In the genomic region with DNA sequence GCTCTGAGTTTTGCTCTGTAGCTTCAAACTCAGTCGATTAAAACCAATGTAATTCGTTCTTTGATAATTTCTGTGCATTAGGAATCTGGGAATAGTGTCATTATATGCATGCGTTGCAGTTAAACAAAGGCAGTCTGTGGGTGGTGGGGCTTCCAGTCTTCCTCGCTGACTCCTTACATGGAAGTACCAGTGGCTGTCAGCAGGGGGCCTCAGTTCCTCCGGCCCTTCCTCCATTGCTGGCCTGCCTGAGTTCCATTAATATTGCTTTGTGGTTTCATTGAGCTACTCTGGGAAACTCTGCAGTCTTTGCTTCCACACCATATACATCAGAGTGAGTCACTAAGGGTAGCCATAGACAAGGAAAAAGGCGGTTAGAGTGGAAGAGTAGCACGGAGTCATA, we compare ENCODE assay signal across 21 mouse cellular contexts.
DNase-seq lines count a peak whose midpoint lies in the region; TF ChIP-seq lines count a peak whose summit lies in the region.
"Had no signal": no experiment of that assay in that cellular context is flagged by ENCODE, and none has a peak within 500 bp of the region (broad histone marks: within the 10 kb centered on the region; RNA-seq: fewer than 3 reads in every experiment).

No protein-coding gene starts in this region.

- intact Hi-C loops in heart, postnatal 14 days (cut with DNase I) = no loop called here

- H3K4me3 ChIP-seq in layer of hippocampus, adult 2 months = no peak overlapping the region
- H3K4me3 ChIP-seq in CH12.LX (replicated peaks in 1 of 3; ENCODE audit: low read depth in 2 of 3, low read length in 2 of 3, poor library complexity in 1 of 3) = no peak overlapping the region
- H3K4me3 ChIP-seq: forebrain, embryonic 12.5 days; heart, embryonic 13.5 days; hindbrain, embryonic 15.5 days; limb, embryonic 12.5 days; midbrain, embryonic 12.5 days; neural tube, embryonic 12.5 days had no signal

- no peaks in the 10 kb centered on the region for H3K9me3 ChIP-seq in CH12.LX (replicated peaks; ENCODE audit: low read length)
- H3K9me3 ChIP-seq: forebrain, embryonic 12.5 days; hindbrain, embryonic 15.5 days; midbrain, embryonic 12.5 days; neural tube, embryonic 12.5 days had no signal

- TF ChIP-seq POLR2A in CH12.LX (IDR thresholded peaks at IDR 0.05; ENCODE audit: low read depth, low read length) = no peak

- no peaks in the 10 kb centered on the region for H3K79me2 ChIP-seq in CH12.LX (replicated peaks; ENCODE audit: control insufficient read depth, extremely low read depth, insufficient read depth, poor library complexity, severe bottlenecking)

- no peaks in the 10 kb centered on the region for H3K27me3 ChIP-seq in CH12.LX (replicated peaks)
- H3K27me3 ChIP-seq: forebrain, embryonic 12.5 days; heart, embryonic 13.5 days; hindbrain, embryonic 15.5 days; limb, embryonic 12.5 days; midbrain, embryonic 12.5 days; neural tube, embryonic 12.5 days had no signal

- H3K36me3 ChIP-seq in CH12.LX (replicated peaks in 1 of 2; ENCODE audit: control insufficient read depth in 1 of 2, insufficient read depth in 1 of 2, low read length in 1 of 2) = no peaks in the 10 kb centered on the region
- H3K36me3 ChIP-seq: forebrain, embryonic 12.5 days; heart, embryonic 13.5 days; hindbrain, embryonic 15.5 days; limb, embryonic 12.5 days; midbrain, embryonic 12.5 days; neural tube, embryonic 12.5 days had no signal

- dilution Hi-C loops in CH12.LX (cut with MboI; ENCODE audit: extremely low pct_ligation_motif_present, extremely low pct_unique_long_range_greater_than_20kb, low sequenced_read_pairs) = no loop called here

- TF ChIP-seq RAD21 in CH12.LX (IDR thresholded peaks at IDR 0.05; ENCODE audit: low read depth, low read length) = no peak; the same call in none of the 2 replicates

- DNase-seq in layer of hippocampus, adult 2 months (ENCODE audit: low spot score in 2 of 2) = no peak
- no peak for DNase-seq in layer of hippocampus, adult 8-10 months (ENCODE audit: low spot score in 2 of 2)
- peak; percentile 12 for DNase-seq in 416B (ENCODE audit: low read depth)
- DNase-seq in CH12.LX (ENCODE audit: extremely low read depth) = peak; percentile 7
- peak; percentile 54 for DNase-seq in ZHBTc4 (ENCODE audit: low read depth, low spot score)
- DNase-seq in heart, postnatal 14 days = no peak
- DNase-seq in MN1 (ENCODE audit: low spot score) = no peak
- DNase-seq: adrenal gland, postnatal 14 days; cerebellum, adult 18-20 months; heart, postnatal 4 days; kidney, adult 18-20 months; kidney, postnatal 25 days; right cerebral cortex, adult 18-20 months; thymus, adult 18-20 months had no signal

- H3K27ac ChIP-seq in layer of hippocampus, adult 2 months = no peak overlapping the region
- no peak overlapping the region for H3K27ac ChIP-seq in CH12.LX (ENCODE audit: insufficient read depth, low read depth)
- H3K27ac ChIP-seq: forebrain, embryonic 12.5 days; heart, embryonic 13.5 days; hindbrain, embryonic 15.5 days; limb, embryonic 12.5 days; liver, embryonic 14.5 days; midbrain, embryonic 12.5 days; neural tube, embryonic 12.5 days had no signal

- no peak overlapping the region for H3K9ac ChIP-seq in CH12.LX (ENCODE audit: insufficient read depth, low read depth)
- H3K9ac ChIP-seq: forebrain, embryonic 12.5 days; heart, embryonic 13.5 days; hindbrain, embryonic 15.5 days; limb, embryonic 12.5 days; liver, embryonic 14.5 days; midbrain, embryonic 12.5 days; neural tube, embryonic 12.5 days had no signal

- TF ChIP-seq EP300 in CH12.LX (IDR thresholded peaks at IDR 0.05; ENCODE audit: low read length) = no peak

- H3K4me2 ChIP-seq in CH12.LX (ENCODE audit: insufficient read depth, low read depth, poor library complexity, severe bottlenecking) = no peak overlapping the region
- H3K4me2 ChIP-seq: forebrain, embryonic 12.5 days; heart, embryonic 13.5 days; hindbrain, embryonic 15.5 days; limb, embryonic 12.5 days; midbrain, embryonic 12.5 days; neural tube, embryonic 12.5 days had no signal

- no peaks in the 10 kb centered on the region for H3K4me1 ChIP-seq in CH12.LX (ENCODE audit: control insufficient read depth in 1 of 2, insufficient read depth in 2 of 2)
- H3K4me1 ChIP-seq: forebrain, embryonic 12.5 days; heart, embryonic 13.5 days; hindbrain, embryonic 15.5 days; limb, embryonic 12.5 days; midbrain, embryonic 12.5 days; neural tube, embryonic 12.5 days had no signal

- in situ Hi-C loops in CH12.LX (cut with MboI; ENCODE audit: low pct_ligation_motif_present, low pct_unique_long_range_greater_than_20kb, low sequenced_read_pairs) = no loop called here

- TF ChIP-seq CTCF in layer of hippocampus, adult 2 months (conservative IDR thresholded peaks at IDR 0.05) = peak; percentile 61
- peak; percentile 14 to 36; a peak in 2 of 4 replicates for TF ChIP-seq CTCF in CH12.LX (conservative IDR thresholded peaks at IDR 0.05 in 1 of 2, IDR thresholded peaks at IDR 0.05 in 1 of 2; ENCODE audit: low read depth in 2 of 2, low read length in 2 of 2)

TF ChIP-seq in CH12.LX, 34 proteins besides CTCF, POLR2A, EP300 and RAD21:
- TF ChIP-seq MAX (IDR thresholded peaks at IDR 0.05; ENCODE audit: low read length) (no peak), SMC3 (IDR thresholded peaks at IDR 0.05; ENCODE audit: low read depth, low read length) (peak; percentile 34; the same call in 1 of the 2 replicates)

Comparison
In these comparisons a context has a peak if more than half of its experiments do, and no peak if none do; other contexts are left out.
1. DNase-seq: peak in 416B (single experiment), CH12.LX (single experiment) and ZHBTc4 (single experiment); none in layer of hippocampus, adult 2 months (0 of 2), layer of hippocampus, adult 8-10 months (0 of 2), heart, postnatal 14 days (0 of 2) and MN1 (single experiment).